Mouse (Mus musculus): ENCODE measurements at regions not wholly inside any gene's neighbourhood (a gene's known extent, or its start where the extent isn't known, plus 50 kb on each side); places are given as distances from the start of the nearest gene placed in this dataset.

DNA sequence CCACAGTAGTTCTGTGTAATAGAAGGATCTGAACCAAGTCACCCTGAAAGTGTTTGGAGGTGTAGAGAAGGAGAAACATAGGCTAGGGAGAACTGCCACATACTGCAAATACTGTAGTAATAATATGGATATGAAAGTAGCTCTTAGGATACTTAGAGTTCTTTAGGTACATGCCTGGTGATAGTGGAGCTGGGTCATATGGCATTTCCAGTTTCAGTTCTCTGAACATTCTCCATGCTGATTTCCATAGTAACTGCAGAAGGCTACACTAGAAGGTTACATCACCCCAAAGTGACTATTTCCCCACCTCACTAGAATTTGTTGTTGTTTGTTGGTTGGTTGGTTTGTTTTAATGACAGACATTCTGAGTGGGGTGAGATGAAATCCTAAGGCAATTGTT lies 253.2 kb upstream of the Kdm8 start:
- Histone ChIP-seq H3K27me3 (ENCODE audit: control insufficient read depth, insufficient read depth, low read length) (no peaks in the 10 kb centered on the region), H3K36me3 (ENCODE audit: control insufficient read depth, insufficient read depth, low read length) (no peaks in the 10 kb centered on the region), H3K9ac (ENCODE audit: low read length) (no peak overlapping the region), H3K9me3 (ENCODE audit: control insufficient read depth, low read length) (no peaks in the 10 kb centered on the region), H3K4me2 (replicated peaks; ENCODE audit: low read depth) (no peak overlapping the region), H3K4me3 (ENCODE audit: low read depth, low read length) (no peak overlapping the region), H3K27ac (replicated peaks) (no peak overlapping the region), H3K4me1 (replicated peaks; ENCODE audit: control insufficient read depth, insufficient read depth) (no peaks in the 10 kb centered on the region)
- ATAC-seq (ENCODE audit: low FRiP score, low TSS enrichment) (no peak), DNase-seq (ENCODE audit: low spot score) (no peak)
- TF ChIP-seq EP300 (optimal IDR thresholded peaks at IDR 0.05), result no peak
- no peak for TF ChIP-seq CTCF (IDR thresholded peaks at IDR 0.05; ENCODE audit: low read depth)

- WGBS, result 57% methylated on average over 6 of the region's 6 CpGs
- DNase-seq (ENCODE audit: low spot score), result no peak
- TF ChIP-seq CTCF (IDR thresholded peaks at IDR 0.05; ENCODE audit: low read depth) (no peak), EP300 (optimal IDR thresholded peaks at IDR 0.05) (no peak)
Observed at GRCm38 (mm10) chr7:125211346-125211973, 233.0 kb upstream of the Kdm8 start.

DNA sequence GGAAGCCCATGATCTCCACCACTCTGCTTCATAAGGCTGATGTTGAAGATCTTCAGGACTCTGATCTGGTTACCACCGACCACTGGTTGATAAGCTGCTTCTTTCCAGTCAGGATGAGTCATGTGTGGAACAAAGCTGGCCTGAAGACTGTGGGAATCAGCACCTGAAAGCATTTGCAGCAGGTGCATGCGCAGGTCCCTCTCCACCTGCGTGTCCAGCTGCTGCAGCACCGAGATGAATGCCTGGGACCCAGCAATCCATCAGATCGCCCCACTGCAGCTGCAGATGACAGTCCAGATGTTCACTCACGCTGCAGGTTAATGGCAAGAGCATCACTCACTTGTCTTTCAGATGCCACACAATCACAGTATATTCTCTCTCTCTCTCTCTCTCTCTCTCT lies 230.4 kb upstream of the Kdm8 start:
- H3K9me3 ChIP-seq (ENCODE audit: control insufficient read depth, low read length), result no peaks in the 10 kb centered on the region
- H3K9ac ChIP-seq (ENCODE audit: low read length), result no peak overlapping the region
- H3K4me3 ChIP-seq (ENCODE audit: low read depth, low read length), result no peak overlapping the region
- ATAC-seq (ENCODE audit: low FRiP score, low TSS enrichment) (no peak), DNase-seq (ENCODE audit: low spot score) (no peak)
- H3K4me1 ChIP-seq (replicated peaks; ENCODE audit: control insufficient read depth, insufficient read depth), result no peaks in the 10 kb centered on the region
- no peak overlapping the region for H3K27ac ChIP-seq (replicated peaks)
- H3K36me3 ChIP-seq (ENCODE audit: control insufficient read depth, insufficient read depth, low read length), result no peaks in the 10 kb centered on the region
- H3K27me3 ChIP-seq (ENCODE audit: control insufficient read depth, insufficient read depth, low read length), result no peaks in the 10 kb centered on the region
- no peak overlapping the region for H3K4me2 ChIP-seq (replicated peaks; ENCODE audit: low read depth)
- 58% methylated on average over 6 of the region's 6 CpGs for WGBS
- no peak for TF ChIP-seq CTCF (IDR thresholded peaks at IDR 0.05; ENCODE audit: low read depth)
- no peak for TF ChIP-seq EP300 (optimal IDR thresholded peaks at IDR 0.05)

More at GRCm38 (mm10) chr7:125211346-125211973, 233.0 kb upstream of the Kdm8 start:
- no peak overlapping the region for H3K4me2 ChIP-seq (replicated peaks; ENCODE audit: low read depth)
- no peak overlapping the region for H3K9ac ChIP-seq (ENCODE audit: low read length)
- no peaks in the 10 kb centered on the region for H3K36me3 ChIP-seq (ENCODE audit: control insufficient read depth, insufficient read depth, low read length)
- ATAC-seq (ENCODE audit: low FRiP score, low TSS enrichment), result no peak
- H3K27me3 ChIP-seq (ENCODE audit: control insufficient read depth, insufficient read depth, low read length), result no peaks in the 10 kb centered on the region
- no peaks in the 10 kb centered on the region for H3K9me3 ChIP-seq (ENCODE audit: control insufficient read depth, low read length)
- no peak overlapping the region for H3K4me3 ChIP-seq (ENCODE audit: low read depth, low read length)
- no peak overlapping the region for H3K27ac ChIP-seq (replicated peaks)
- H3K4me1 ChIP-seq (replicated peaks; ENCODE audit: control insufficient read depth, insufficient read depth), result no peaks in the 10 kb centered on the region

DNA sequence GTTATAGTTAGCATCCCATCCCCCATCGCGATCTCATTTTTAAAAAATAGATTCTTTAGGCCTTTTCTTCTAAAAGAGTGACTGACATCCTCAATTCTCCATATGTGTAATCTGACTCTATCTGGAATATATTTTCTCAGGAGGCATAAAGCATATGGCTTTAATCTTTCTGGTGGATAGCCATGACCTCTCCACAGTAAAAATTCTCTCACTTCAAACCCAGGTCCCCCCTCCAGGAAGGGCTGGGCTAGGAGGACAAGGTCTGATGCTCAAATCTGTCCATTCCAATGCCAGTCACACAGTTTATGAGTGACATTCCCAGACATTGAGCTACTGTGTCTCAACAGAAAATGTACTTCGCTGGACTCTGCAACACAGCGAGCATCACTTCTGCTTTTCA lies 226.8 kb upstream of the Kdm8 start:
- WGBS, result 92% methylated on average over 4 of the region's 4 CpGs
- ATAC-seq (ENCODE audit: low FRiP score, low TSS enrichment) (no peak), DNase-seq (ENCODE audit: low spot score) (no peak)
- H3K36me3 ChIP-seq (ENCODE audit: control insufficient read depth, insufficient read depth, low read length), result no peaks in the 10 kb centered on the region
- H3K4me2 ChIP-seq (replicated peaks; ENCODE audit: low read depth), result no peak overlapping the region
- H3K4me3 ChIP-seq (ENCODE audit: low read depth, low read length), result no peak overlapping the region
- H3K9me3 ChIP-seq (ENCODE audit: control insufficient read depth, low read length), result no peaks in the 10 kb centered on the region
- H3K27me3 ChIP-seq (ENCODE audit: control insufficient read depth, insufficient read depth, low read length), result no peaks in the 10 kb centered on the region
- H3K9ac ChIP-seq (ENCODE audit: low read length), result no peak overlapping the region
- no peak for TF ChIP-seq CTCF (IDR thresholded peaks at IDR 0.05; ENCODE audit: low read depth)
- TF ChIP-seq EP300 (optimal IDR thresholded peaks at IDR 0.05), result no peak
- no peak overlapping the region for H3K27ac ChIP-seq (replicated peaks)
- no peaks in the 10 kb centered on the region for H3K4me1 ChIP-seq (replicated peaks; ENCODE audit: control insufficient read depth, insufficient read depth)

DNA sequence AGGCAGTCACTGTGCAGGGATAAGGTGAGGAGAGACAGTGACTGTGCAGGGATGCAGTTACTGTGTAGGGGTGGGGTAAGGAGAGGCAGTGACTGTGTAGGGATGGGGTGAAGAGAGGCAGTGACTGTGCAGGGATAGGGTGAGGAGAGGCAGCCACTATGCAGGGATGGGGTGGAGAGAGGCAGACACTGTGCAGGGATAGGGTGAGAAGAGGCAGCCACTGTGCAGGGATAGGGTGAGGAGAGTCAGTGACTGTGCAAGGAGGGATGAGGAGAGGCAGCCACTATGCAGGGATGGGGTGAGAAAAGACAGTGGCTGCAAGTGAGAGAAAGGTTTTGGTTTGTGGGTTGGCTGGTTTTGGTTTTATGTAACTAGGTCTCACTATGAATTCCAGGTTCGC lies 221.8 kb upstream of the Kdm8 start:
- DNase-seq (ENCODE audit: low spot score), result no peak
- Histone ChIP-seq H3K27ac (replicated peaks) (no peak overlapping the region), H3K4me3 (ENCODE audit: low read depth, low read length) (no peak overlapping the region), H3K36me3 (ENCODE audit: control insufficient read depth, insufficient read depth, low read length) (no peaks in the 10 kb centered on the region), H3K4me2 (replicated peaks; ENCODE audit: low read depth) (no peak overlapping the region), H3K27me3 (ENCODE audit: control insufficient read depth, insufficient read depth, low read length) (no peaks in the 10 kb centered on the region), H3K9ac (ENCODE audit: low read length) (no peak overlapping the region), H3K9me3 (ENCODE audit: control insufficient read depth, low read length) (no peaks in the 10 kb centered on the region), H3K4me1 (replicated peaks; ENCODE audit: control insufficient read depth, insufficient read depth) (no peaks in the 10 kb centered on the region)
- no peak for ATAC-seq (ENCODE audit: low FRiP score, low TSS enrichment)
- TF ChIP-seq EP300 (optimal IDR thresholded peaks at IDR 0.05) (no peak), CTCF (IDR thresholded peaks at IDR 0.05; ENCODE audit: low read depth) (no peak)
- WGBS, result 81% methylated on average over 1 of the region's 1 CpGs

GRCm38 (mm10) chr7:125234911-125235310 lies 209.6 kb upstream of the Kdm8 start:
- Histone ChIP-seq H3K9ac (ENCODE audit: low read length) (no peak overlapping the region), H3K36me3 (ENCODE audit: control insufficient read depth, insufficient read depth, low read length) (no peaks in the 10 kb centered on the region), H3K4me3 (ENCODE audit: low read depth, low read length) (no peak overlapping the region), H3K27me3 (ENCODE audit: control insufficient read depth, insufficient read depth, low read length) (no peaks in the 10 kb centered on the region), H3K4me1 (replicated peaks; ENCODE audit: control insufficient read depth, insufficient read depth) (no peaks in the 10 kb centered on the region), H3K9me3 (ENCODE audit: control insufficient read depth, low read length) (no peaks in the 10 kb centered on the region), H3K27ac (replicated peaks) (no peak overlapping the region), H3K4me2 (replicated peaks; ENCODE audit: low read depth) (no peak overlapping the region)
- ATAC-seq (ENCODE audit: low FRiP score, low TSS enrichment), result no peak
- WGBS, result 35% methylated on average over 7 of the region's 7 CpGs
- DNase-seq (ENCODE audit: low spot score), result no peak
- TF ChIP-seq EP300 (optimal IDR thresholded peaks at IDR 0.05) (no peak), CTCF (IDR thresholded peaks at IDR 0.05; ENCODE audit: low read depth) (no peak)
